Mouse (Mus musculus): Measurements from ENCODE around the gene Itpk1.
A peak's percentile ranks its signal among the peaks of the same experiment; 100 is the strongest.

Itpk1 gene

DNA sequence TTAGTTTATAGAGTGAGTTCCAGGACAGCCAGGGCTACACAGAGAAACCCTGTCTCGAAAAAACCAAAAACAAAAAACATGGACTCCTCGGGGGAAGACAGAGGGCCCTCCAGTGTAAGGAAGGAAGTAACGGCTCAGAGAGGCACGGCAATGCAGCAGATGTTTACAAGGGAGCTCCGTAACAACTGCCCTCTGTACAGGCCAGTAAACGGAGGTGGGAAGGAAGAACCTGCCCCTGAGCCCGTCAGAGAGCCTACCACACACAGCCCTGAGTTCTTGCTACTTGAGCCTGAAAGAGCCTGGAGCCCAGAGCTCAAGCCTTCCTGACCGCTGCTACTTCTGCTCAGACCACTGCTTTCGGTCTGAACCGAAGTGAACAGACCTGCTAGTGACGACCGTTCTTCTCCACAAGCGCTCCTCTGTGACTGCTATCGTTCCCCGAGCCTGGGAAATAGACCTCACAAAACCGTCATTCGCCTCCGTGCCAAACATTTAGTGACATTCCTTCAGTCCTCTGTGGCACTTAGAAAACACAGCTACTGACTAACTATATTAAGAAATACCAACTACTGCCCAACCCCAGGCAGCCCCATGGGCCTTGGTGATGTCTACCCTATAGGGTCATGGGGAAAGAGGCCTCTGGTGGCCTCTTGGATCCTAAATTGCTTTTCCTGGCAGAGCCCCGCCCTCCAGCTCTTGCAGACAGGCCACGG lies 8.6 kb upstream of the Itpk1 start:
- no peak for DNase-seq

DNA sequence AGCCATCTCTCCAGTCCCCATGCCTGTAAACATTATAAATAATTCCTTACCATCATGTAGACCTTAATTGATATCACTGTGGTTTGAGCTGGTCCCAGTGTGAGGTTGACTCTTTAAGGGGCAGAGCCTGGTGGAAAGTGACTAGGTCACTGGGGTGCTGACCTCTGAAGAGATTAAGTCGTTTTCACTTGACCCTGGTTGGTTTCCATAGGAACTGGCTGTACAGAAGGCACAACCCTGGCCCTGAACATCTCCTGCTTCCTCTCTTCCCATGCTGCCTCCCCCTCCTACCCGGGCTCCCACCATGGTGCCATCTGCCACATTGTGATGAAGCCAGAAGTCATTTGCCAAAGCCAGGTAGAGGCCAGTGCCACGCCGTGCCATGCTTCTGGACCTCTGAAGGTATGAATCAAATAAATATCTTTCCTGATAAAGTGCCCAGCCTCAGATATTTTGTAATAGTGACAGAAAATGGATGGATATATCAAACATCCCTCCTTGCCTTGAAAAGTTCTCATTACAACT lies 6.2 kb upstream of the Itpk1 start:
- no peak for DNase-seq

DNA sequence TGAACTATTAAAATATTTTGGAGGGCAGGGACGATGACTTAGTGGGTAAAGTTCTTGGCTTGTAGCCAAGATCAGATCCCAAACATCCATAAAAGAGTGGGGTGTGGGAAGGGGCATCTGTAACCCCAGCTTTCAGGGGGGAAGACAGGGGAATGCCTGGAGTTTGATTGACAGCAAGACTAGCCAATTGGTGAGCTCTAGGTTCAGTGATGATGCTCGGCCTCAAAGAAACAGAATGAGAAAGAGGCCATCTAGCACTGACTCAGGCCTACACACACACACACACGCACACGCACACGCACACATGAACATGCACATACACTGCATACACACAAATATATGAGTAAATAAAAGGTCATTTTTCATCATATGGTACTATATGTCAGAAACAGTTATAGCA lies 5.2 kb upstream of the Itpk1 start:
- DNase-seq = no peak

DNA sequence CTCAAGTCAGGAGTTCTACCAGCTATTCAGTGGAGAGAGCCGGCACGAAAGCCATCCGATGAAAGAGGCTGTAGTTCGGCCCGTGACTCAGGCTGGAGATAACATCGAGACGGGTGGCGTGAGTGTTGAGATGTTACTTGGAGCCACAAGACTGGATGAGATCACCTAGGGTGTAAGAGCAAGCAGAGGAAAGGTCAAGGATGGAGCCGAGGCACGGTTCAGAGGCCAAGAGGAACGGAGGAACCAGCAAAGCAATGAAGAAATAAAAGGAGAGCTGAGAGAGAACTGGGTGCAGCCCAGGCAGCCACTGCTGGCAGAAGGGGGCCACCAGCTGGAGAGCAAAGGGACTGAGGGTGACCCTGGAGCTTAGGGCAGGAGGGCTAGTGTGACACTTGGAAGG lies 3.5 kb upstream of the Itpk1 start:
- DNase-seq = no peak

DNA sequence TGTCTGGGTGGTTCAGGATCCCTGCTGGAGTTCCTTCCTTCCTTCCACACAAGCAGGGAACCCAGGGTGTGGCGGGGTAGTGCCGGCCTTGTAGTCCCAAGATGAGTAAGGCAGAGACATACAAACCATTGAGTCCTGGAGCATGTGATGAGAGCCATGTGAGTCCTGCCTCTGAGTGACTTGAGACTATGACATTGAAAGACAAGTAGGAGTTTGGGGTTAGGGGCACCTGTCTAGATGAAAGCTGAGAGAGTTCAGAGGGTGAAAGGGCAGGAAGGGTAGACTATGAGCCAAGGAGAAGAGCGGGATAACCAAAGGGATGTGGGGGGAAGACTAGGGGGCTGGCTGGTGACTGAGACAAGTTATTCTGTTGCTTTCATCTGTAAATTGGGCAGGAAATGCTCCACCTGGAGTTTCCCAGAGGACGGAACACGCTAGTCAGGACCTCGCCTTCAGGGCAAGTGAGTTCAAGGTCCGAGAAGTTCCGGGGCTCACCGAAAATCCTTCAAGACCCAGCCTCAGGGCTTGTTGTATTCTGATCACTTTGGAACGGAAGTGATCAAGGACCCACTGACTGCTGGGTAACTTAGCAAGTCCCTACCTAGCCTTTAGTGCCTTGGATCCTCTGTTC lies 2.2 kb upstream of the Itpk1 start:
- DNase-seq = no peak

DNA sequence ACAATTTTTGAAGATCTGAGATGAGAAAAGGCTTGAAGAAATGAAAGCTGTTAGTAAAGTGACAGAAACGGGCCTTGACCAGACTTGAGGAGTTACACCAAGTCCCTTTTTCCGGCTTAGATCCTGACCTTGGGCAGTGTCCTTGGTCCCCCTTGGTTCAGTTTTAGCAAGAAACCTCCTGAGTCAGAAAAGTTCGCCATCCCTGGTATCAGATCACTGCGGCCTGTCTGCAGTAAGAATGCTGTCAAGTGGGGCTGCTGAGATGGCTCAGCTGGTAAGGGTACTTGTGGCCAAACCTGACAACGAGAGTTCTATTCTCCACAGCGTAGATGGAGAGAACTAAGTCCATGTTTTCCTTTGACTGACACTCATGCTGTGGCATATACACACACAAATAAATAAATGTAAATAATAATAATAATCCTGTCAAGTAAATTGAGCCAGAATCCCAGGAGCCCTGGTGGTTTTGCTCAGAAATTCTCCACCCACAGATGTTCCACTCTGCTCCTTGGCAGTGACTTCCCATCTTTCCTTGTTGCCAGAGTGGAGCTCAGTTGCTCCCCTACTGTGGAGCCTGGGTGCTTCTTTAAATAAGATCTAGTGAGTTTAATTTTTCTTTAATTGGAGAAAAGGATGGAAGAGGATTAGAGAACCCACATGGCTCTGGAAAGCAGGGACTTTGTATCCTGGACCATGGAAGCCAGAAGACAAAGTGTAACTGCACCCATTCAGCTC lies 1.3 kb upstream of the Itpk1 start:
- DNase-seq = no peak

DNA sequence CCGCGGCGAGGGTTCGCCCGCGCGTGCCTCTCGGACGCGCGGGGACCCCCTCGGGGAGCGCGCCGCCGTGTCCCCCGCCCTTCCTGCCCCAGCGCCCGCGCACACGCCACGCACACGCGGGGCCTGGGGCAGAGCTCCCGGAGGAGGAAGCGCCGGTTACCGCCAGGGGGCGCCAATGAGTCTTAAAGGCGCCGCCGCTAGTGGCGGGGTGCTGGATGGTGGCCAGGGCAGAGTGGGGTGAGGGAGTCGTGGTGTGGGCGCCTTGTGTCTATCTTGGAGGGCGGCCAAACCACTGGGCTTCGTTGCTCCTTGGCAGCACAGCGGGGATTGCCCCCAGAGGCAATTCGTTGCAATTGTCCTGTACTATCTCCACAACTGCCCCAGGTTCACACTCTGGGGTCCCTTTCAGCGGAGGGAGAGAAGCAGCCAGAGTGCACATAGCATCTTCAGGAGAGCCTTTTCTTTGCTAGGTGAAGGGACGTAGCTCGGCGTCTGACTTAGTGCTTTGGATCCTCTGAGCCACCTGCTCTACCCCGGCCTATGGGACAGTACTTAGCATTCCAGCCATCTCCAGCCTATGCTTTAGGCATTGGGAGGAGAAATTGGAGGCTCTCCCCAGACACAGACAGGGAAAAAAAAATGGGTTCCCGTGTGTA lies 614 bp upstream of the Itpk1 start:
- DNase-seq = peak; percentile 75 to 77

DNA sequence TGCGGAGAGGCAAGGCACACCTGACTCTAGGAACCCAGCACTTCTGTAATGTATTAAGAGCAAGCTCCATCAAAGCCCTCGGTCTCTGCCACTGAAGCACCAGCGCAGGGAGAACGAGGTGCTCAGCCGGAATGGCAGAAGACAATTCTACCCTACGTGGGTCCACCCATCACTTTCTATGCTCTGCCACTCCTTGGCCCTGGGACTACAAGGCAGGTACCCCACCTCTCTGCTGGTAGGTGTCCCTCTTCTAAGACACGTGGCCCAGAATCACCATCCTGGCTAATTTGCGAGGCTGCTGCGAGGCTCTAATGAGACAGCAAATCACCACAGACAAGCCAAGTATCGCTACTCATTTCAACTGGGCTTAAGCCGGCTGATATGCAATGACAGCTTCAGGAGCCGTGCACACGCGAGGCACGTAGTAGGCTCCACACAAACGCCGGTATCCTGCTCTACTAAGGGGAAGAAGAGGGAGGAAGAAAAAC lies 765 bp downstream of the Itpk1 start:
- no peak for DNase-seq

DNA sequence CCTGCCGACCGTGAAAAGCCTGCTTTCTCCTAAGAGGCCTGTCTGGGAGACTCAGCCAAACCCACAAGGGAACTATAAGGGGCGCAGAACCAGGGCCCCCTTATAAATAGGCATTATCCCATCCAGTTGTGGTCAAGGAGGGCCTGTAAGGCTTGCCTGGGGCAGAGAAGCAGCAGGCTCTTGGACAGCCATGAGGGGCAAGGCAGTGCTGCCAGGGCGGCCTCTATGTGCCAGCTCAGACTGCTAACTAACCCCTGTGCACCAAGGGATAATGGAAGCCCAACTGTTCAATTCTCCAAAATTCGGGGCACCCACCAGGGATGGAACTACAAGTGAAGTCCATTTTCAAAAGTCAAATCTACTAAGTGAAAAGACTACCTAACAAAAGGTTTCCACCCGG lies 1.3 kb downstream of the Itpk1 start:
- DNase-seq = no peak

DNA sequence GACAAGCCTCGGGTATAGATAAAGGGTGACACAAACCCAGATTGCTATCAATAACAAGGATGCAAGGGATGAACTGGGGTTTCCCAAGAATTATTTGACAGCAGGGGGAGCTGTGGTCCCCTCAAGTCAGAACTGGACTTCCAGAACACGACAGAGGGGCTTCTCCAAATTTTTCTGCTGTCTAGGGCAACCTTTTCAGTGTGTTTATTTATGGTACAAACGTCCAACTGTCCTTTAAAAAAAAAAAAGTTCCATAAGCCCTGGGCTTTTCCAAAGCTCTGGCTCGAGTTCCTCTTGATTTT lies 1.7 kb downstream of the Itpk1 start:
- no peak for DNase-seq

DNA sequence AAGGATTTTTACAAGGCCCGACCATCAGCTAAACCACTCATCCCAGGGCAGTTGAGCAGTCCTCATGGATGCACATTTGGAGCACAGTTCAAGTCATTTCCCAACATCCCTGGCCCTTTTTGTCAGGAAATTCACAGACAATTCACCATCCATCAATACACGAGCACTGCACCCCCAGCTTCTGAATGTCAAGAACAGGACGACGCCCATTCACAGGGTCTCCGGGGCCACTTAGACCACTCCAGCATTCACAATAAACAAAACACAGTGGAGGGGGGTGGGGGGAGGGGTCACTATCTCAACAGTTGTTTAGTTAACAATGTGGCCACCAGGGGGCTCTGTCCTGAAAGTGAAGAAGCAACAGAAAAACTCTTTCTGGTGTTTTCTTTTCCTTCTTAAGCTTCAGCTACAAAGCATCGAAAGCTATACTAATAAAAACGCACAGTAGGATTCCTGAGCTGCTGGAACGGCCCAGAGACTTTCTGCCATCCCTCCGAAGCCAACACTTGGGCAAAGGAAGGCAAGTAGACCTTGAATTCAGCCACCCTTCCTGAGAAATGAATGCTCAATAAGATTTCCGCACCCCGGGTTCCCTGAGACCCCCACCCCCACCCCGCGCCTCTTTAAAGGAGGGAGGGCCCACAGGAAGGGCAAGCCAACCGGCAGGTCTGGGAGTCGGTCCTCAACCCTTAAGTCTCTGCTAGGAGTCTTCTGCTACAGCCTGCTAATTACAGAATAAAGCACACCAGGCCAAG lies 2.2 kb downstream of the Itpk1 start:
- DNase-seq = peak; percentile 60 to 81

DNA sequence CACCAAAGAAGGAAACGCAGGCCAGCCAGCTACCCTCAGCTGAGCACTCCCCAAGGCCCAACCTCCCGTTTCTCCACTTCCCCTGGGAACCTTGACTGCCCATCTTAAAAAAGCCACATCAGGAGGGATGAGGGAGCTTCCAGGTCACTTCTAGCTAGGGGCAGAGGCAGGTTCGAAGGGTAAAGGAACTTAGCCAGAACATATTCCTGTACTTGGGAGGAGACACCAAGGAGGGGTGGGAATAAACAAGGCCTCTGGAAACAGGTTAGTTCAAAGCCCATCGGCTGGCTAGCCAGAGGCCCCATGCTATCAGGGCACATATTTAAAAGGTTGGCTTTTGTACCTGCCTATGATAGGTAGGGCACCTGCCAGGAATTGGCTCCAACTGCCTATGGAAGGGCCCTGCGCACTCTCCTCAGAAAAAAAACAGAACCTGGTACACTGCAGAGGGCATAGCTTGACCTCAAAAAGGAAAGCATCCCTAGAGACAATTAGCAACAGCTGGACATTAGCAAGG lies 3.0 kb downstream of the Itpk1 start:
- no peak for DNase-seq

DNA sequence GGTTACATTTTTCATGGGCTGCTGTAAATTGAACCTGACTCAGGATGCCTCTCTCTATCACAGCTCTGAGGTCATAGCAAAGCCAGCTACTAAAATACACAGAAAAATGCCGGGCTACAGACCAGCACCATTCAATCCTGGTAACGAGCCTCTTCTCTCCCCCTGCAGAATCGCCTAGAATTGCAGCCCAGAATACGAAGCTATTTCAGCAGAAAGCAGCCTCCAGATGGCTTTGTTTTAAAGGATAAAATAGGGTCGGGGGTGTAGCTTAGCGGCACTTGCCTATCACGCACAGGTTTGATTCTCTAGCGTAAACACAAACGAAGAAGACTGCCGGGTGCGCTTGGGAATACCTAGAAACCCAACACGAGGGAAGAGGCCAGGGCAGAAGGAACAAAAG lies 4.3 kb downstream of the Itpk1 start:
- no peak for DNase-seq

DNA sequence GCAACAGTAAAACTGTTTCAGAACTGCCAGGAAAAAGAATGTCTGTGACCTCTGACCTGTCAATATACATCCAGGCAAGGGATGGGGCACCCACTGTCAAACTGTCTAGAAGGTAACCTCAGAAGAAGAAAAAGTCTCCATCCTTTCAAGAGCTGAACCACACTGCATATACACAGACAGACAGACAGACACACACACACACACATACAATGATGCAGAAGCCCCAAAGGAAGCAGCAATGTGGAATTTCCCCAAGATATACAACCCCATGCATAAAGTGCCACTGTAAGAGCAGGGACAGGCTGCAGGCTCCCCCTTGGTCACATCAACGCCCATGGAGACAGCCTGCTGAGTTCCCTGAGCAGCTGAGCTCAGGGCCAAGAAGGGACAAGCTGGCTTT lies 5.6 kb downstream of the Itpk1 start:
- DNase-seq = no peak

DNA sequence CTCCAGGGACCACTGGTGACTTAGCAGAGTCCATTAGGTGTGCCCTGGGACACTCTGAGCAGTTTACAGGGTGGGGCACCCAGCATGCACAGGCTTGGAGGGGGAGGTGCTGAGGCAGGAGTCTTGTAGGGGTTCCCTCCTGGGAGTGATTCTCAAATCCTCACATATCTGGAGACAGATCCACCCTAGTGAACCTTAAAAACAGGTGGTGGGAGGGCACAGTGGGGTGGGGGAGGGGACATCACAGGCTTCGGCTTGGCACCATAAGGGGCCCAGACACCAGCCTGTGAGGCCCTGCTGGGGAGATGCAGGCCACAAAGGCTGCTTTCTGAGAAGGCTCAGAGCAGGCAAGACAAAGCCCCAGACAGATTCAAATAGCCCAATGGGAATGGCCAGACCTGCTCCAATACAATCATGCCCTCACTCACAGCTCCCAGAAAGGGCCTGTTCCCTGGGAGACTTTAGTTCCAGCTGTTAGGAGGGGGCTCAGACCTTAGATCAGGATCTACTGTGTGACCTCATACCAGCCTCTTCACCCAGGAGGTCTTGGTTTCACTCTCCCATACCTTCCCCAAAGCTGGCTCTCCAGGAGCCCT lies 6.5 kb downstream of the Itpk1 start:
- DNase-seq = no peak

DNA sequence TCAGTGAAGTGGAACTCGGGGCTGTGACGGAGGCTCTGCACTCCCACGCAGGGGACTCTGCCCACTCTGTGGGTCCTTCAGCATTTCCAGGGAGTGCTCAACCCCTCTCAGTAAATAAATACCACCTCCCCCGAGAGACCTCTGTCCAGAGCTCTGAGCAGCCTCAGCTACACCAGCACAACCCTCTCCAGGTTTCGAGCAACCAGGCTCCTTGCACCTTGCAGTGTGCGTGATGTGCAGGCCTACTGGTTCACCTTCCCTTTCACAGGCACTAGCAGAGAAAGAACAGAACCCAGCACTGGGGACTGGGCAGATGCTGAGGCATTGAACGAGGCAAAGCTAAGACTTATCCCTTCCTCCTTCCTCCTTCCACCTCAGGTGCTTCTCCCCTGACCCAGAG lies 7.3 kb downstream of the Itpk1 start:
- DNase-seq = no peak

DNA sequence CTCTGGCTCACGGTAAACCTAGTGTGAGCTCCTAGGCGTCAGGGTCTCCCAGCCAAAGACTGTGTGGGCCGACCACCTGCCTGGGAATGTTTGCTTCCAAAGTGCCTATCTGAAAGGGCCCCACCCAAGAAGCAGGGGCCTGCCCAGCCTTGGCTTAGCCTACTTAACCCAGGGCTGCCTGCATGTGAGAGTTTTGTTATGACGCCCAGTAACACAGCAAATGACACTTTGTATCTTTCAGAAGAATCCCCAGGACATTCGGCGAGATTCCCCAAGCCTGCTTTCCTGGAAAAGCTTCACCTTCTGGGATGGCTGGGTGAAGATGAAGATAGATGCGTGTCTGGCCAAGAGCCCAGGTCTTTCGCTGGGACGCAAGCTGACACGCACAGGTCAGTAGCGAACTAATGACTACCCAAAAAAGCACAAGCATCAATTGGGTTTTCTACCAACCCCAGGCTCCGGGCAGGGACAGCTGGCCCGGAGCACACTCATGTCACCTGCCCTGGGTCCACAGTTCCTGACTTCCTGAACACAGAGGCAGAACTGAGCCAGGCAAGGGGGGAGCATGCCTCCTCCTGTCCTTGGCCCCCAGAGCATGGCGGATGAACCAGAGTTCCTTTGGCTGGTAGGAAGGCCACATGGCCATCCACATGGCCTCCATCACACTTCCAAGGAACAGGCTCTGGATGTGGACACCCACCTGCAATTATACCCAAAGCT lies 7.9 kb downstream of the Itpk1 start:
- DNase-seq = no peak

DNA sequence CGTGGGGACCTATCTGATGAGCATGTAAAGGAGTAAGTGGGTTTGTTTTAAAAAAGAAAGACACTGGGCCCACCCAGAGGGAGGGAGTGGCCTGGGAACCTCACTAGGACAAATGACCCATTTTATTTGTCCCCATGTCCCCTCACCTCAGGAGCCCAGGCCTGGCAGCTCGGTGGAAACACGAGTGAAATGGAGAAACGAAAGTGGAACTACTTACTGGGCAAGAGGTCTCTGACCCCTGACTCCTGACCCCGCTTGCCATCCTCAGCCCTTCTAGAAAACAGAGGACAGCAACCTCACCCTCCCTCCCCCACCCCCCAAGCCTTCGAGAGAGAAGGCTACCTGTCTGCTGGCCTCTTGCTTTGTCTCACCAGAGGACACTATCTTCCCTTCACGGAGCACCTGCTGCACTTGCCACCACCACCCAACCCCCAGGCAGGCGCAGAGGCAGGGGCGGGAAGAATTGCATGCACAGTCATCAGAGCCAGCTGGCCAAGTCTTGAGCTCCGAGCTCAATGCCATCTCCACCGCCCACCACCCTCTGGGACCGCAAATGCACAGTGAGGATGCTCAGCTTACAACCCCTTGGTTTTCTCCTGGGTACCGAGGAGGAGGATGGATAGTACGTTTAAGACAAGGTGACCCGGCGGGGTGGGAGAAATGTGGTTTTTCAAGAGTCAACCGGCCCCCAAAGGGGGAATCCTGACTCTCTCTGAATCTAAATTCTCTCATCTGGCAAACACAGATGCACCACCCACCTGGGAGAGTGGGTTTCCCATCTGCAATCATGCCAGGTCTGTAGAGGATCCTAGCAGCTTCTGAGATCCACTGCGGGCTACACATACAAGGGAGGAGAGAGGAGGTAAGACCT lies 9.1 kb downstream of the Itpk1 start:
- DNase-seq = no peak

DNA sequence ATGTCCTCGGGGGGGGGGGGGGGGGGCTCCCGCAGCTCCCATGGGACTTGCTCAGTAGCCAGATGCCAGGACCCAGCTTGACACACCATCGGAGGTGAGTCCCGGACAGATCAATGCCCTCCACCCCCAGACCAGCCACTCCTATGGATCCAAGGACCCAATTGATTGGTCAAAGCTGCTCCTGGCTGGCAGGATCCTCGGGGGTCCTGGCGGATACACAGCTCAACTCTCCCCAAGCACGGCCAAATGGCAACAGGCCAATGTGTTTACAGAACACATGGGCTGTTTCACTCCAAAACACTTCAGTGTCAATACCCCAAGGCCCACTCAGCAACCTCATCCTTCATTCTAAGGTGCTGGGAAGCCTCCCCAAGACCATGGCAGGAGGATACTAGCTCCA lies 13.0 kb downstream of the Itpk1 start:
- DNase-seq = no peak

DNA sequence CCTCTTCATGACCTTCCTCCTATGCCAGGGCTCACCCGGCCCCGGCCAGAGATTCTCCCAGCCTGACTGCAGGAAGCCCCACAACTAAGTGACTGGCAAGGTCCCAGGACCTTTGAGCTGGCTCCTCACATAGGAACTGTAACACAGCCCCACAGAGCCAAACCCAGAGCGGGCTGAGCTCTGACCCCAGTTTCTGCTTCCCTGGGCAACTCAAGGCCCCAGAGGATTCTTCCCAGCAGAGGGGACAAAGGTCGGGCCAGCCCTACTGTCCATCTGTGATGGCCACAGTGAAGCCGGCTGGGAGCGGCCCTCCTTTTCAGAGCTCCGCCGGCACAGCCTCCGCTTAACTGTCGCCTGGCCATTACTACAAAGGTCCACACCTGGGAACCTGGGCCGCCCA lies 13.6 kb downstream of the Itpk1 start:
- DNase-seq = peak; percentile 89 to 91

Data from kidney, adult 8-10 months (tissue).